Mouse (Mus musculus): ENCODE results near the gene Cage1.

Gene Cage1

GRCm38 (mm10) chr13:38037044-38037687 is at the start of gene Cage1:
Cage1 (minus strand) TSS chr13:38037069.
- DNase-seq (ENCODE audit: low spot score): peak; percentile 96

GRCm38 (mm10) chr13:38081161-38081560 is 44.3 kb upstream of the Cage1 start:
- no peak for DNase-seq (ENCODE audit: low spot score)

- no peak for DNase-seq (ENCODE audit: low spot score)
These were observed 43.9 kb upstream of the Cage1 start for GRCm38 (mm10) chr13:38080725-38081124.

GRCm38 (mm10) chr13:38080014-38080413 is 43.1 kb upstream of the Cage1 start:
- DNase-seq (ENCODE audit: low spot score): no peak

- no peak for DNase-seq (ENCODE audit: low spot score)
These were observed 42.5 kb upstream of the Cage1 start for GRCm38 (mm10) chr13:38079366-38079765.

- no peak for DNase-seq (ENCODE audit: low spot score)
These were observed 42.0 kb upstream of the Cage1 start for GRCm38 (mm10) chr13:38078836-38079235.

GRCm38 (mm10) chr13:38077113-38077512 is 40.2 kb upstream of the Cage1 start:
- no peak for DNase-seq (ENCODE audit: low spot score)

- DNase-seq (ENCODE audit: low spot score): no peak
These were observed 37.5 kb upstream of the Cage1 start for GRCm38 (mm10) chr13:38074404-38074803.

- no peak for DNase-seq (ENCODE audit: low spot score)
These were observed 36.8 kb upstream of the Cage1 start for GRCm38 (mm10) chr13:38073374-38074307.

GRCm38 (mm10) chr13:38070945-38071344 is 34.1 kb upstream of the Cage1 start:
- DNase-seq (ENCODE audit: low spot score): no peak

- peak; percentile 70 for DNase-seq (ENCODE audit: low spot score)
These were observed 28.2 kb upstream of the Cage1 start for GRCm38 (mm10) chr13:38064854-38065663.

- DNase-seq (ENCODE audit: low spot score): no peak
These were observed 25.8 kb upstream of the Cage1 start for GRCm38 (mm10) chr13:38062678-38063077.

- no peak for DNase-seq (ENCODE audit: low spot score)
These were observed 13.0 kb upstream of the Cage1 start for GRCm38 (mm10) chr13:38049888-38050287.

- peak; percentile 64 for DNase-seq (ENCODE audit: low spot score)
These were observed 942 bp upstream of the Cage1 start for GRCm38 (mm10) chr13:38037811-38038210.

GRCm38 (mm10) chr13:38036343-38037043 is 376 bp downstream of the Cage1 start, which contains the start of gene Riok1:
Riok1 (plus strand) TSS chr13:38036995.
- no peak for DNase-seq (ENCODE audit: low spot score)

- no peak for DNase-seq (ENCODE audit: low spot score)
These were observed 8.5 kb downstream of the Cage1 start for GRCm38 (mm10) chr13:38028407-38028806.

- no peak for DNase-seq (ENCODE audit: low spot score)
These were observed 9.1 kb downstream of the Cage1 start for GRCm38 (mm10) chr13:38027618-38028248.

- DNase-seq (ENCODE audit: low spot score): no peak
These were observed 11.0 kb downstream of the Cage1 start for GRCm38 (mm10) chr13:38025874-38026273.

- no peak for DNase-seq (ENCODE audit: low spot score)
These were observed 18.1 kb downstream of the Cage1 start for GRCm38 (mm10) chr13:38018791-38019190.

- DNase-seq (ENCODE audit: low spot score): no peak
These were observed 21.3 kb downstream of the Cage1 start for GRCm38 (mm10) chr13:38015591-38015990.

- peak; percentile 31 for DNase-seq (ENCODE audit: low spot score)
These were observed 24.4 kb downstream of the Cage1 start for GRCm38 (mm10) chr13:38012436-38012835.

Data from MN1 (cell line).